Mouse (Mus musculus) liver, adult (tissue): ENCODE results near the gene Usp35.
A peak's percentile ranks its signal among the peaks of the same experiment; 100 is the strongest.

ENCODE experiments used
- GATA4 ChIP-seq: IDR thresholded peaks from 2 replicates; pipeline ENCODE4 v1.6.1; 2014; ENCODE audit warnings: mild to moderate bottlenecking, low read length; ENCODE audit not compliant: insufficient replicate concordance

Gene Usp35

GRCm38 (mm10) chr7:97271068-97271467 lies 60.8 kb downstream of the Usp35 start:
- no peak for TF ChIP-seq GATA4

- peak; percentile 29; the same call in 1 of the 2 replicates for TF ChIP-seq GATA4
Measured at GRCm38 (mm10) chr7:97270367-97270766, 61.5 kb downstream of the Usp35 start.

- no peak for TF ChIP-seq GATA4
Measured at GRCm38 (mm10) chr7:97262541-97262940, 69.3 kb downstream of the Usp35 start.
